Mouse (Mus musculus): Measurements from ENCODE around the gene Zfp719.

The Zfp719 gene

DNA sequence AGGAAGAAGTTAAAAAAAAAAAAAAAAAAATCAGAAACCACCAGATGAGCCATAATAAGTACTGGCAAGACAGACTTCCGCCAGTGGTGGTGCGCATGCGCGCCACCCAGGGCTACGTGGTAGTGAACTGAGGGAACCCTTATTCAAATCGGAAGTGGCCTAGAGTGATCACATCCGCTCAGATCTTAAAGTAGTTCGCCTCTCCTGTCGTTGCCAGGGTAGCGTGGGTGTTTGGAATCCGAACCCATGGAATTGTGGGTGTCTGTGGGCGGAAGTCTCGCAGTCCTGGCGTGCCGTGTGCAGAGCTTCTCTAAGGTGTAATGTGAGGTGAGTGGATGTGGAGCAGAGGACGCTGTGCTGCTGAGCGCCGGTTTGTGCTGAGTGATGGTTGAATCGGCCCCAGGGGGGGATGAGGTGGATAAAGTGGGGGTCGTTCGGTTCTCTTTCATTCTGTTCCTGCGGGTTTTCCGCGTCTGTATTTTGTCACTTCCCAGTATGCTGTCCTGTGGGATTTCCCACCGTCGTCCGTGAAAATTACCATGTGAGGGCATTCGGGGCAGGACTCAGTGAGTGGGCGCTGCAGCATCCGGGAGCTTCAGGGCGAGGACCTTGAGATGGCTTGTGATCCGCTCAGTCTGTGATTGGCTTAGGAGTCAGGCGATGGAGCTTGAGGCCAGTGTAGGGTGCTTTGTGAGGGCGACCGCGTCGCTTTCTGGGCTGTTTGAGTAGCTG, at the start of gene Zfp719:
Gene Zfp719 (plus strand): TSS at position 171 of the 732 bp plus-strand sequence.
- DNase-seq (ENCODE audit: low read depth, low spot score), result peak; percentile 96

DNA sequence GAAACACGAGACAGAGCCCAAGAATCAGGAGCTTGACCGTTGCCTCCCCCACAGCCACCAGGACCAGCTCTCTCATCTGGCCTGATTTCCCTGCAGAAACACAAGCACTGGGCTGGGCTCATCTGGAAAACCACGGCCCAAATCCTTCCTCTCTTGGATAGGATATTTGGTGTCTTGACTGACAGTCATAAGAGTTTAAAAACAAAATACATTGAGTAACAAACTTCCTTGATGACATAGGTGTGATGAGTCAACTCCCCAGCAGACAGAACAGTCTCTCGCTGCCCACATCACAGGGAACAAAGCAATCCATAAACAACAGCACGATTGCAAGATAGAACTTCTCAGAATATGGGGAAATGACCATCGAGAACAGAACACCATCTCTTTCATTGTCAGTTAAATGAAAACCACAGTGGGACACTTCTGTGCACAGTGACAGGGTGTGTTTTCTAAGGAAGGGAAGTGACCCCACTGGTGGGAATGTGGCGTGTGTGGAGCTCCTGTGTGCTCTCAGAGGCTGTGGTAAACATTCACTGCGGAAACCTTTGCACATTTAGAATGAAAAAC, 49.1 kb upstream of the Zfp719 start:
- no peak for DNase-seq (ENCODE audit: low read depth, low spot score)

DNA sequence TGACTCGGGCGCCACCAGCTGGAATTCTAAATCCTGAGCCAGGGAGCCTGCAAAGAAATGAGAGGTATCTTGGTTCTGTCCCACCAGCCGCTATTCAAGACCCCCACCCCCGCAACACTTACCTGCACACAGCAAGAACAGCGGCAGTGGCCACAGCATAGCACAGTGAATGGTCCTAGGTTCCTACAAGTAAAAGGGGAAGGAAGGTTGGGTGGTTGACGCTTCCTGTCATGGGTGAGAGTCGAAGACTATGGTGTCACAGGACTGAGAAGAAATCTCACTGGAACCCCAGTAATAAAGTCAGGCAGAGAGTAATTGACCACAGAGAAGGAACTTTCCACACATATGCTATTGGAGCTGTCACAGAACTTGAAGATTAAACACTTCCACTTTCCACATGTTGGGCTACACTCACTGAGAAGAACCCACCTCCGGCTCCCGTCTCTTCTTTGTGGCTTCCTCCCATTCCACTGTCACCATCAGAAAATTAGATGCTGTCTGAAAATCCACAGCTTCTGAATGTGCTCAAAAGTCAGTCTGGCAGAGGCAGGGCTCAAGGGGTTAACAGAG, 46.4 kb upstream of the Zfp719 start:
- DNase-seq (ENCODE audit: low read depth, low spot score), result no peak

DNA sequence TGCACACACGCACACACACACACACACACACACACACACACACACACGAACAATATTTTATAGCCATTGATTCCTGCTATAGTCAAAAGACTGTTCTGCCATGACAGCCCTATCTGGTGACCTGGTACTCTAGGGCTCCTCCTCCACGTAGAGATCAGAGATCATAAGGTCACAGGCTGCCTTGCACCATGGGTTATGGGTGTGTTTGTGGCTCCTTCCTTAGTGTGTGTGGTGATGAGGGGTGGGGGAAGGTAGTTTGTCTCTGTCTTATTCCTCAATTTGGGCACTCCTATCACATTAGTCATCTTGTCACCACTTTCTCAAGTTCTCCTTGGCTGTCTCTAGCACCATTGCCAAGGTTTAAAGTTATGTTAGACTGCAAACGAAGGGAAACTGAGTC, 40.9 kb upstream of the Zfp719 start:
- no peak for DNase-seq (ENCODE audit: low read depth, low spot score)

DNA sequence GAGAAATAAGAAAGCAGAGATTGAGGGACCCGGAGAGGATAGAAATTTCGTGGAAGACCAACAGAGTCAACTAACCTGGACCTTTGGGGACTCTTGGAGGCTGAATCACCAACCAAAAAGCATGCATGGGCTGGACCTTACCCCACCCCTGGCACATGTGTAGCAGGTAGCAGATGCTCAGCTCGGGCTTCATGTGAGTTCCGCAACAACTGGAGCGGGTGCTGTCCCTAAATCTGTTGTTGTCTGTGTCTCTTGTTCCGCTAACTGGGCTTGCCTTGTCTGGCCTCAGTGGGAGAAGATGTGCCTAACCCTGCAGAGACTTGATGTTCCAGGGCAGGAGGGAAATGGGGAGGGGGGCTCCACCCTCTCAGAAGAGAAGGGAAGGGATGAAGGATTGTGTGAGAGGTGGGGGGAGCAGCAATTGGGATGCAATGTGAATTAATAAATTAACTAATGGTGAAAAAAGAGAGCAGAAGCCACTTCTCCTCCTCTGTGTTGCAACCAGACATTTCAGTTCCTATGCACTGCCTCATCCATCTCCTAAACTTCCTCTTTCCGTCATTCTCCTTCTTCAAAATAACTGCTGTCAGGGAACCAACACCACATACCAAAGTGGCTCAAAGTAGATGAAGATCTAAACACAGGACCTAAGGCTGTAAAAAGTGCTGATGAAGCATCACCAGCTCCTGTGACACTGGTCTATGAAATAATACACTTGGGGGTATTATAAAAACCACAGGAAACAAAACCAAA, 35.0 kb upstream of the Zfp719 start, which contains the start of gene Cd33:
Gene Cd33 (minus strand): TSS at position 204 of the 753 bp plus-strand sequence.
- peak; percentile 76 for DNase-seq (ENCODE audit: low read depth, low spot score)

DNA sequence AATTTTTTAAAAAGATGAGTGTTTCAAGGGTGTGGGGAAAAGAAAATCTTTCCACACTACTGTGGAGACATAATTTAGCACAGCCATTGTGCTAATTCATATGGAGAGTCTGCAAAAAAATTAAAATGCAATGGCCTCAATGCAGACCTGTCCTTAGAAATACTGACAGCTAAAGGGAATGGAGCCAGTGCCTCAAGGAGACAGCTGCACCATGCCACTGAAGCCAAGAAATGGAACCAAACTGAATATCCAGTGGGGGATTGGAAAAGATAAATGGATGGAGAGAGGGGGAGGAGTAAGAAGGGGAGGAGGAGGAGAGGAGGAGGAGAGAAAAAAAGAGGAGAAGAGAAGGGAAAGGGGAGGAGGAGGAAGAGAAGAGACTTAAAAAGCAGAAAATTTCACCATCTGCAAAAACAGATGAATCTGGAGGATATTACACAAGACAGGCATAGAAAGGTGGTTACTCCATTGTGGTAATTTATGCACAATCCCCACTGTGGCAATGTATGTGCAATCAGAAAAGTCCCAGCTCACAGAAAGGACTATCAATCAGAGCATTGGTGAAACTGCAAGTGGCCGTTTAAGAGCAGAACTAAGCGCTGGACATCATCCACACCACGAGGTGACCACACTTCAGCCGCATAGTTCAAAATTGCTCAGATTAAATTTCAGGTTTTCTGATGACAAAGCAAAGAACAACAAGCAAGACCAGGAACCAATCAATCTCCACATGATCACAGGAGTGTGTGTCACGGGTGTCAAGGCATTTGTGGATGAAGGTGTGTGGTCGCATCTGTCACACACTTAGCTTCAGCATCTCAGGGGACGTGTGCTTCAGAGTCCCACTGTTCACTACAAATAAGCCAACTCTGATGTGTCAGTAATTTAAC, 33.5 kb upstream of the Zfp719 start:
- DNase-seq (ENCODE audit: low read depth, low spot score), result no peak

DNA sequence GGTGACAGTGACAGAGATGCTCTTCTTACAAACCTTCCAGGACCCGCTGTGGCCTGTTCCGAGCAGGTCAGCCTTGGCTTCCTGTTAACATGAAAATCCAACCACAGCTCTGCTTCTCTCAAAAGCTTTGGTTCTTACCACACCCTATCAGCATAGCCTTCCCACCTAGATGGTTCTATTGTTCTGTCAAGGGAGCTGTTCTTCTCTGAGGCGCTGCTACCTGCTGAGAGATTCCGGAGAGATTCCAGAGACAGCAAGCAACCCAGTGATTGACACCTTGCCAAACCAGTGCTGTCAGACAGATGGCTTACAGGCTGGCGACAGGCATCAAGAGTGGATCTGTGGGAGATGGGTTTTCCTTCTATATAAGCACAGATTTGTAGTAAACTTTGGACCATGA, 31.7 kb upstream of the Zfp719 start:
- DNase-seq (ENCODE audit: low read depth, low spot score), result no peak

DNA sequence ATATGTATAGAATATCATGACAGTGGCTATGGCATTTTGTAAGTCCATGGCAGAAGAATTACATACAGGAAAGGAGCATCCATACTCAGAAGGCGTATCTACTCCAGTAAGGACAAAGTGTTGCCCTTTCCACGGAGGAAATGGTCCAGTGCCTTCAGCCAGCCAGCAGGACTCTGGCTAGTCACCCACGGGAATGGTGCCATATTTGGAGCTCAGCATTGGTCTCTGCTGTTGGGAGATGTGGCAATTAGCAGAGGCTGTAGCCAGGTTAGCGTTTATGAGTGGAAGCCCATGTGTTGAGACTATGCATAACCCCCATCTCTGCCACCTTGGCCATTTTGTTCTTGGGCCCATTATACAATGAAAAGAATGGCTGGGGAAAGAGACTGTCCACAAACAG, 31.2 kb upstream of the Zfp719 start:
- no peak for DNase-seq (ENCODE audit: low read depth, low spot score)

DNA sequence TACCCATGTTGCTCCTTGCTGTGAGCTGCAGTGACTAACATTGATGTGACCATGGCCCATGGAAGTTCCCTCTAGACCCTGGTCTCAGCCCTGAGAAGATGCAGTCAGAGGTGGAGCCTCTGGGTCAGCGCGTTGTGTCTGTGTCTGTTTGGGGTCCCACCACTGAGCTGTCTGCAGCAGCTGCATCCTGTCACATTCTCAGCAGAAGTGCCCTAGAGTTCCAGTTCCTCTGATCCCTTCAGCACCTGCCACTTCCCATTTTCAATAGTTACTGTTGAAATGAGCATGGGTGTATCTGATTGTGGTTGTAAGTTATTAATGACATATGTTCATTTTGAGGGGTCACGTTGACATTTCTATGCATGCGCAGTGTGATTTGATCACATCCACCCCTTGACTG, 26.3 kb upstream of the Zfp719 start:
- DNase-seq (ENCODE audit: low read depth, low spot score), result peak; percentile 89

DNA sequence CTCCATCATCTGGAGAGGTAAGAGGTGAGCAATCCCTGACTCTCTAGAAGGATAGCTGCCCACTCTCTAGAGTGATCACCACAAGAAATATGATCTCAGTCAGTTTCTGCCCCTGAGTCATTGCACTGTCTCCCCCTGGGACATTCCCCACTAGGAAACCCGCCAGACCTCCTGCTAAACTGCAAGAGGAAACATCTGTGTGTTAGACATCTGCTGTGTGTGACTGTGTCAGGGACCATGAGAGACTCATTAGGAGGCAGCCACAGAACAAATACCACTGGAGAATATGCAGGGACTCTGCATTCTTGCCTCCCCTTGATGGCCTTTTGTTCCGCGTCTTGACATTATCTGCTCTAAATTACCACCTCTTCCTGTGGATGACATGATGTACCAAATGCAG, 24.9 kb upstream of the Zfp719 start:
- peak; percentile 82 for DNase-seq (ENCODE audit: low read depth, low spot score)

DNA sequence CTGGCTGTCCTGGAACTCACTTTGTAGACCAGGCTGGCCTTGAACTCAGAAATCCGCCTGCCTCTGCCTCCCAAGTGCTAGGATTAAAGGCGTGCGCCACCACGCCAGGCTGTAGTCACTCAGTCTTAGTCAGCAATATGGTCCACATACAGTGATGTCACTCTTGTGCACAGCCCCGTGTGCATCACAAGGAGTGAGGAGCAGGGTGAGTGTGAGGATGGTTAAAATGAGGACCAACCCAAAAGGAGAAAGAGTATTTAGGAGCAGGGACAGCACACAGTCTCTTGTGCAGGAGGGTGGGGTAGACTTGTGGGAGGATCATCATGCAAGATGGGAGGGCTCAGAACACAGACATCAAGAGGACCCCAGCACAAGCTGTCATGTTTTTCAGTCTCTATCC, 24.1 kb upstream of the Zfp719 start:
- peak; percentile 24 for DNase-seq (ENCODE audit: low read depth, low spot score)

DNA sequence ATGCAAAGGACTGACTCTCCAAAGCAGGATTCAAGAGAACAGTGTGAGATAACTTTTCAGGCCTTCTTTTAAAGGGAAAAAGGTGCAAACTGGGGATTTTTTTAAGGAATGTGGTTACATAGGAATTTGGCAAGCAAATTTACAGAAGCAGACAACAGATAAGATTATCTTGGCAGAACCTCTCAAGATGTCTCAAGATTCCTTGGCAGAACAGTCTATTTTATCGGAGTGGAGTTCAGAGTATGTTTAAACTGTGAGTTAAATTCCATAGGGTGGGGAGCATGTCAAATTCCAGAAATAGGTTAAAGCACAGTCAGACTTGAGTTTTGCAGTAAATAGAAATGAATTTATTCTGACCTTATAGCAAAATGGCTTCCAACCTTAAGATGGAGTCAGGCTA, 22.5 kb upstream of the Zfp719 start:
- no peak for DNase-seq (ENCODE audit: low read depth, low spot score)

DNA sequence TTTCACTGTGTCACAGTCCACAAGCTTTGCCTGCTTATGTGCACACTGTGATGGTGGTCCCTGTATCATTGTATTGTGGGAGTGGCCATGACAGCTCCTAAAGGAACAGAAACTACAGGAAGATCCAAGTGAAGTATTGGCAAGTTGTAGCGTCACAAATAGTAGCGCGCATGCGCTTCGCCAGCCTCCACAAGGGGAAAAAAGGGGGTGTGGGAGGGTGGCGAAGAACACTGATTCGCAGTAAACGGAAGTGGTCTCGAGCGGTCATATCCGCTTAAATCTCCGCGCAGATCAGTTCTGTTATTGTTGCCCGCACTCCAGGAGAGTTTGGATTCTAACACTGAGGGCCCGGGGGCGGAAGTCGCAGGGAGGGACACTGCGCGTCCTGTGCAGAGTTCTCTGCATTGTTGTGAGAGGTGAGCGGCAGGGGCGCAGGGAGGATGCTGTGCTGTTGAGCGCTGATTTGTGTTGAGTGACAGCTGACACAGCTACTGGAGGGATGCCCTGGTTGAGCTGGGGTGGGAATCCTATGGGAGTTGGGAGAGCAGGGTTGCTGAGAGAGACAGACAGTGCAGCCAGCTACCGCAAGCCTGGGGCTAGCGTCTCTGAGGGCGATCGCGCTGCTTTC, 17.3 kb upstream of the Zfp719 start, which contains the start of gene Zfp658:
Gene Zfp658 (plus strand): TSS at position 251 of the 628 bp plus-strand sequence.
- peak; percentile 90 for DNase-seq (ENCODE audit: low read depth, low spot score)

DNA sequence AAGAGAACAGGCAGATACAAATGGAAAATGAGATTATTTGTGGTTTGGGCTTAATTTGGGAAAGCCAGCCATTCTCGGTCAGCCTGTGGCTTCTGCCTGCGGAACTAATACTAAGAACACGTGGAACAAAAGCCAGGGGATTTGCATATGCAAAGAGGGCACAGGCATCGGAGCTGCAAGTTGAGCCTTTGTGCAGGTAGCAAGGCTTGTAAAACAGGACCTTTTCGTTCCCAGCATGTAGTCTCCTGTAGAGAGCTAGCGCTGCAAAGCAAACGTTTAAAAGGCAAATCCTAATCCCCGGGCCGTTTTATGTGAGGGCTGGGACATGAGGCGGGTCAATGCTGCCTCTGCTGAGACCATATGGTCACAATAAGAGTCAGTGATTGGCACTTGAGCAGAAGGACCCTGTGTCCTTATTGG, 16.7 kb upstream of the Zfp719 start:
- DNase-seq (ENCODE audit: low read depth, low spot score), result peak; percentile 80

DNA sequence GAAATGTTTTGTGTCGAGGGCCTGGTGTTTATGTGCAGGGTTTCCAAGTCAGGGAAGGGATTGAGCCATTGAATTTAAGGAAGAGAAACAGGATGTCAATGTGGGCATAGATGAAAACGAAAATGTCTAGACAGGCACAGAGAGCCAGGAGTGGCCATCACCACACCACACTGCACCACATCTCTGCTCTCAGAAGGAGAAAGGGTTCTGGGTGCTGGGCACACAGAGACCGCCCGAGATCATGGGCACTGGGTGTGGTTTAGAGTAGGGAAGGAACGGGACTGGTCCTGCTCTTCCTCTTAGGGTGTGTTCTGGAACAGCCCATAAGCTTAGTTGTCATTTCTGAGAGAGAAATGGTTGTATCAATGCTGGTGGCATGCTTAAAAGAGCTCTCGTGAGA, 16.1 kb upstream of the Zfp719 start:
- DNase-seq (ENCODE audit: low read depth, low spot score), result no peak

DNA sequence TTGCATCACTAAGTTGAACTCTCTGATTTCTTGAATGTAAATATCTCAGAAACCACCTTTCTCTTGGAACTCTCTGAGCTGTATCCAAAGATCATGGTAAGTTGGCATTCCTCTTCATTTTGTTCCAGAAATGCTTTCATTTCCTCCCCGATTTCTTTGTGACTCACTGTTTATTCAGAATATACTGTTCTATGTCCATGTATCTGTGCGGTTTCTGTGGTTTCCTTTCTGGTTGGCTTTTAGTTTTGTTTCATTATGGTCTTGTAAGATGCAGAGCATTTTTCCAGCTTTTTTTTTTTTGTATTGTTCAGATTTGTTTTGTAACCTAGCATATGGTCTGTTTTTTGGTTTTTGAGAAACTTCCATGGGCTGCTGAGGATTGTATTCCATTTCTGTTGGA, 8.2 kb upstream of the Zfp719 start:
- no peak for DNase-seq (ENCODE audit: low read depth, low spot score)

DNA sequence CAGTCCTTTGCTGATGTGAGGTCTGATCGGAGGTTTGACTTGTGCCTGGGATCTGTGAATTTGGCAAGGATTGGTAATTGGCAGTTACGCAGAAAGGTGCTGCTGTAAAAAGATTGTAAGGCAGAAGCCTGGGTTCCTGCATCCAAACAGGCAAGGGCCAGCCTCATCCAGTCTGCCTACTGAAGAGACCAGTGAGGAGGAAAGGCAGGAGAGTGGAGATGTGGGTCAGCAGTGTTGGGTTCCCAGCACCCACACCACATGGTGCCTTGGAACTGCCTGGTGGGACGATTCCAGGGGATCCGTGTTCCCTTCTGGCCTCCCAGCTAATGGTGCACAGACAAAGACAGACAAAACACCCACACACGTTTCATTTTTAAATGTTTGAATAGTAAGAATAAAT, 1.1 kb downstream of the Zfp719 start:
- DNase-seq (ENCODE audit: low read depth, low spot score), result no peak

DNA sequence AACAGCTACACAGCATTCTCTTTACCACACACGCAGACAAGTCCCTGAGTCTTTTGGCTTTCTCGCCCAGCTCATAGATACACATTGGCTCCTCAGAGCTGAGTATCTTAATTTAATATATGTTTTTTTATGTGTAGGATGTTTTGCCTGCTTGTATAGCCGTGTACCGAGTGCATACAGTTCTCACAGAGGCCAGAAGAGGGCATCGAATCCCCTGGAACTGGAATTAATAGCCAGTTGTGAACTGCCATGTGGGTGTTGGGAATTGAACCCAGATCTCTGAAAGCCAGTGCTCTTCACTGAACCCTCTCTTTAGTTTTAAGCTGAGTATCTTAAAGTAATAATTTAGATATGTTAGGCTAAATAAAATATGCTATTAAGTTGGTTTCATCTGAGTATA, 5.4 kb downstream of the Zfp719 start:
- peak; percentile 32 for DNase-seq (ENCODE audit: low read depth, low spot score)

DNA sequence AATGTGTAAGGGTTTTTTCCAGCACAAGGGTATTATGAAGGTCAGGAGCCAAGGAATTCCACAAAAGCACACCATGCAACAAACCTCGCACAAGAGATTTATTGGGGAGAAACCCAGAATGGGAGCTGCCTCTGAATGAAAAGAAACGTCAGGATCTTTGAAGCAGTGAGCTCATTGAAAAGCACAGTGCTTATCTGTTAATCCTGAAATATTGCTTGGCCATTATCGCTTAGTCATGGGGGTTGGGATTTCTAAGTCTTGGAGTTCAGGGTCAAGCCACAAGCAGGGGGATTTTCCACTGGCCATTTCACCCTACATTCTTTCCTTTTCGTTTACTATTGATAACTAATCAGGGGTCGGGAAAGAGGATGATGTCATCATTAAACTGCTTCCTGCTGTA, 22.5 kb downstream of the Zfp719 start:
- no peak for DNase-seq (ENCODE audit: low read depth, low spot score)

DNA sequence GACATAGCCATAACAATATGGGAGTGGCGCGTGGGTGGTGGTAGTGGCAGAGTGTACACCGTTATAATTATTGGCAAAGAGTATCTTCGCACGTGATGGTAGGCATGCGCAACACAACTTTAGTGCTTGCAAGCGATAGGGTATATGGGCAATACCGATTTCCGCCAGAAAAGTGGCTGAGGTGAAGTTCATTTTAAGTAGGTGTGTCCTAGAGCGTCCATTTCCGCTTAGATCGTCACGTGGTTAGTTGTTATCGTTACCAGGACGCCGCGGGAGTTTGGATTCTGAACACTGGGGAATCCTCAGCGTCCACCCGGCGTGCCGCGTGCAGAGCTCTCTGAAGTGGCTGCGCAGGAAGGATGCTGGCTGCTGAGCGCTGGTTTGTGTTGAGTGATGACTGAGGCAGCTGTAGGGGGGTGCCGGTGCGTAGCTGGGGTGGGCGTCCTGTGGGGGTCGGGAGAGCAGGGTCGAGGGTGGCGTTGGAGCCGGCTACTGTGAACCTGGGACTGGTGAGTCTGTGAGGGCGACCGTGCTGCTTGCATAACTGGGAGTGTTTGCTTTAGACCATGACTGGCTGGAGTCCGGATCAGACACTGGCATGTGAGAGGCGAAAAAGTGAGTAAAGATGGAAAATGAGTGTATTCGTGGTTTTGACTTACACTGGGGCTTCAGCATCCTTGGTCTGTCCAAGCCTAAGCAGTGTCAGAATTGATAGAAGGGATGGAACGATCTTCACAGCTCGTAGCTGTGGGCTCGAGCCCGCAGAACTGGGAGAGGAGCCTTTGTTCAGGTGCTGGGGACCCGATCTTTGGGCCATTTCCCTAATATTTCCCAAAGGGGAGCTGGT, 27.7 kb downstream of the Zfp719 start, which contains the start of gene Zfp819:
Gene Zfp819 (plus strand): TSS at position 274 of the 847 bp plus-strand sequence.
- no peak for DNase-seq (ENCODE audit: low read depth, low spot score)
